Mouse (Mus musculus) layer of hippocampus, postnatal 25 days (tissue): Measurements from ENCODE around the gene Kif14. TPM values are rescaled to one million over a fixed set of nuclear protein-coding genes. Genes with fewer than 3 reads are reported as not detected.

ENCODE experiments used
- DNase-seq, 2 experiments: peaks; one replicate each; pipeline ENCODE4 v3.0.0; 2022; ENCODE audit warnings: mixed read lengths in 2 of 2, low spot score in 1 of 2; ENCODE audit errors: extremely low spot score in 1 of 2
- total RNA-seq, 2 experiments: library from RNA; stranded (reverse); gene quantifications; 2 replicates each; pipeline ENCODE4 v1.2.3; 2021

Gene Kif14
- under 1 TPM; 0.26 to 0.39 TPM for total RNA-seq

GRCm38 (mm10) chr1:136466143-136466811, at the start of gene Kif14:
TSS of gene Kif14 (plus strand) at chr1:136466343.
- DNase-seq: peak; percentile 68 to 91

GRCm38 (mm10) chr1:136418393-136418792, 47.8 kb upstream of the Kif14 start:
- no peak for DNase-seq

- no peak for DNase-seq
Measured at GRCm38 (mm10) chr1:136427166-136427969, 38.8 kb upstream of the Kif14 start.

DNA sequence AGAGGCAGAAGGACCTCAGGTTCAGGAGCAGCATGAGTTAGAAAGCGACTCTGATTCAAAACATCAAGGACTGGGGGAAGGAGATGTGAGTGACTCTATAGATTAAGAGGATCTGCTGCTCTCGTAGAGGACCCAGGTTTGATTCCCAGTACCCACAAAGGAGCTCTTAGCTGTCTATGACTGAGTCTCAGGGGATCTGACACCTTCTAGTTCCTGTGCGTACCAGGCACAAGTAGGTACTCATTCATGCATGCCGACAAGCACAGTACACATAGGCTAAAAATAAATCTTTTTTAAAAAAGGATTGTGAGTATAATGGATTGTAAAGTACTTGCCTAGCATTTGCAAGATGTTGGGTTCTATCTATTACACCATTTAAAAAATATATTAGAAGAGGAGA, 37.2 kb upstream of the Kif14 start:
- DNase-seq: no peak

GRCm38 (mm10) chr1:136430126-136430818, 35.9 kb upstream of the Kif14 start:
- no peak for DNase-seq

DNA sequence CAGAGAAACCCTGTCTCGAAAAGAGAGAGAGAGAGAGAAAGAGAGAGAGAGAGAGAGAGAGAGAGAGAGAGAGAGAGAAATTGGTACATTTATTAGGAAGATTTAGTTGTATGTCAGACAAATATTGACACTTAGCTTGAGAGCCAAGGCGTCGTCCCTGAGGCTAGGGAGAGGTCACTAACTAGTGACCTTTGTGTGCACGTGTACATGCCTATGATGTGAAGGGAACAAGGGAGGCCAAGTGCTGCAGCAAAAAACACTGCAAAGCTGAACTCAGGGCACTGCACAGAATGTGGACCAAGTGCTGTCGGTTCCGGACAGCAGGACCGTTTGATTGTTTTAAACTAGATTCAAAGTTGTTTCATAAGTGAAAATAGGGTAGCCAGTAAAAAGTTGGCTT, 25.4 kb upstream of the Kif14 start:
- no peak for DNase-seq

- DNase-seq: no peak
Measured at GRCm38 (mm10) chr1:136442809-136443208, 23.3 kb upstream of the Kif14 start.

GRCm38 (mm10) chr1:136444555-136445255, 21.4 kb upstream of the Kif14 start:
- no peak for DNase-seq

DNA sequence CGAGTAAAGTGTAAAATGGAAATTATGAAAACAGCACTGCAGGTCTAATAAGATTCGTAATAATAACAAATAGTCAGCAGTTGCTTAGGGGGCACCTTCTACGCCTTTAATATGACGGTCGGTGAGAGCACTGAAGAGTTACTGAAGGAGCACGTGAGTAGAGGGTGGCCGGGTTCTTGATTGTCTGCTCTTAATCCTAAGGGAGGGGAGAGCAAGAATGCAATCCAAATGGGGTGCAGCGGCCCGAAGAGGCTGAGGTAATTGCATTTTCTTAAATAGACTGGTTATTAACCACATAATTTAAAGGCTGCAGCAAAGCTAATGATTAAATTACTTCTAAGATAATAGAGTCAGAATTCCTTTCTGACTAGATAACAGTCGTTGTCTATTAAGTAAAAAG, 19.2 kb upstream of the Kif14 start:
- DNase-seq: no peak

DNA sequence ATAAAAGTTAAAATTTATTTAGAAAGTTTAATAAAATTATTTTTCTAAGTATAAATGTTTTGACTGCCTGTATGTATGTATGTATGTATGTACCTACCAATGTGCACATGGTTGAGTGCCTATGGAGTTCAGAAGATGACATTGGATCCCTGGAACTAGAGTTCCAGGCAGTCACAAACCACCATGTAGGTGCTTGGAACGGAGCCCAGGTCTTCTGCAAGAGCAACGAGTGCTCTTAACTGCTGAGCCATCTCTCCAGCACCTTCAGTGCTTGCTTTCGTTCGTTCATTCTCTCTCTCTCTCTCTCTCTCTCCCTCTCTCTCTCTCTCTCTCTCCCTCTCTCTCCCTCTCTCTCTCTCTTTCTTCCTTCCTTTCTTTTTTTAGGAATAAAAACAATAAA, 18.8 kb upstream of the Kif14 start:
- no peak for DNase-seq

DNA sequence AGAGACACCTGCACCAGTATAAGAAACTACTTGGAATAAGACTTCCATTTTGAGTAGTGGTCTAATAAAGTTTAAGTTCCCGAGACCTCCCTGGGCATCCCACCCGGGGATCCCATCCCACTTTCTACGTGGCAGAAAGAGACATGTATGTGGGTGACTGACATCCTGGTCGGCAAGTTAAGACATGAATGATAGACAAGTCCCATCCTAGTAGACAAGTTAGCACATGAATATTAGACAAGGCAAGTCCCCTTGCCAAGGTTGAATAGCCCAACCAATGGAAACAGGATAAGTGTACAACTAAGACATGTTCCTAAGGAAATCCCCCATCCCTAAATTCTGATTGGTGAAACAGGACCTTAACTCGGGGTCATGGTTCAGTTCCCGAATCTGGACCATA, 16.6 kb upstream of the Kif14 start:
- DNase-seq: no peak

- DNase-seq: no peak
Measured at GRCm38 (mm10) chr1:136450206-136450605, 15.9 kb upstream of the Kif14 start.

DNA sequence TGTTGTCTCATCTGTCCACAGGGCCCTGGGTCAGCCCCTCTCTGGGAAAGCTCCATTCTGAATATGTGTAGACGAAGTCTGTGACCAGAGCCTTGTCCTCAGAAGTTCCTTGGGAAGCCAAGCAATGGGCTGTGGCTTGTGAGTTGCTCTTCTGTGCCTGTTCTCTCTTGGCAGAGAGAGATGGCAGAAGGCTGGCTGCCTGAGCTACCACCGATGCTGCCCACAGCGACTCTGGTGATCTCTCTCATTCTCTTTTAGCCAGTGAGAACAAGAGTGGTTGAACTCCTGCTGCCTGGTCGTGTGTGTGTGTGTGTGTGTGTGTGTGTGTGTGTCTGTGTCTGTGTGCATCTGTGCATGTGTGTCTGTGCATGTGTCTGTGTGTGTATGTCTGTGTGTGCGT, 13.7 kb upstream of the Kif14 start:
- DNase-seq: no peak

DNA sequence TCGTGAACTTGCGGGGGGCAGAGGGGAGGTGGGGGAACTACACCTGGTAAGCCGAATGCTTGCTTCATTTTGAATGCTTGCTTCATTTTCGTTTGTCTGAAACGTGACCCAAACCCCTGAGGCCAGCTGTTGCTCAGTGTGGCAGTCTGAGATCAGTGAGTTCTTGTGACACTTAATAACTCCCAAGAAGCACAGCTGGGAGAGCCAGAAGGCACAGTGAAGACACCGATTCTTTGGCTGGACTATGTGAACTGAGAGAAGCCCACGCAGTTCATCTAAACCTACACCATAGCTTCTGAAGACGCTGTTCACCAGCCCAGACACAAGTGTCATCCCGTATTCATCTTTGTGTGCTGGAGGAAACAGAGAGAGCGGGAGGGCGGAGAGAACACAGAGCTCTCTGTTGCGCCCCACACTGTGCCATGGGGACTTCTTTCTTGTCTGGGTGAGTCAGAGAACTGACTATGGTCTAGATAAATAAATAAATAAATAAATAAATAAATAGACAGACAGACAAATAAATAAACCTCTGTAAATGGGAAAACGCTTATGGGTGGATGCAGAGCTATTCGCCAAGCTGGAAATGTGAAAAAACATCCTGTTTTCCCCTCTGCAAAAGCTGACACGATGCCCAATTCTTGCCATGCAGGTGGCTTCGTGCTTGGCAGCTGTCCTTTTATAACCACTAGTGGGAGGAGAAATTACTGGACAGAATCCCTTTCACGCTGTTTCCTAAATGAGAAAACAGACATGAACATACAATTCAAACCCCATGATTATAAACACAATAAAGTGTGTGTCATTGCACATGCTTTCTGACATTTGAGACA, 10.2 kb upstream of the Kif14 start:
- DNase-seq: no peak

DNA sequence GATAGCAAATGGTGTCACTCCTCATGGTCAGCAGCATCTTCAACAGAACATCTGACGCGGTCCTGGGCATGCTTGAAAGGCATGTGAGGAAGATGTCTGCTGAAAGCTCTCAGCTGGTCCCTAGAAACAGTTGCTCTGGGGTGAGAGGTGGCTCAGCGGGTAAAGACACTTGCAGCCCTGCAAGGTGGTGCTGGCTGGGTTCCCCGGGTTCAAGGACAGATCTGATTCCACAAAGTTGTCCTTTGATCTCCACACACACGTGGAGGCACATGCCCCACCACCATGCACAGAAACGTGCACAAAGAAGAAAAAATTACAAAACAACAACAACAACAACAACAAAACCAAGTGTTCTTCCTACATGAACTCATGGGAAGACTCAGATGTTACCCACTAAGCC, 9.4 kb upstream of the Kif14 start:
- no peak for DNase-seq

DNA sequence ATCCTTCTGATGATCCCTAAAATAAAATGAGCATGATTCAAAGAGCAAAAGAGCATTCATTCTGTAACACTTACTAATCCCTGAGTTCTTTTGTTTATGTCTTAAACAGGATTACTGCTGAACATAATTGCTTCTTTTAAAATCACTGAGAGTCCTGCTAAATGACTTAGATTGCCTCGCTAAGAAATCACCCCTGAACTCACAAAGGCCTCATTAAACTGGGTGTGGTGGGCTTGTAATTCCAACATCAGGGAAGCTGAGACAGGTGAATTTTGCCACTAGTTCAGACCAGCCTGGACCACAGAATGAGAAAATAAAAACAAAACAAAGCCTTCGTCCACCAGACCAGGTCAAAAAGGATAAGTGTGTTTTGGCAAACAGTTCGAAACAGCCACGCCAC, 8.7 kb upstream of the Kif14 start:
- no peak for DNase-seq

DNA sequence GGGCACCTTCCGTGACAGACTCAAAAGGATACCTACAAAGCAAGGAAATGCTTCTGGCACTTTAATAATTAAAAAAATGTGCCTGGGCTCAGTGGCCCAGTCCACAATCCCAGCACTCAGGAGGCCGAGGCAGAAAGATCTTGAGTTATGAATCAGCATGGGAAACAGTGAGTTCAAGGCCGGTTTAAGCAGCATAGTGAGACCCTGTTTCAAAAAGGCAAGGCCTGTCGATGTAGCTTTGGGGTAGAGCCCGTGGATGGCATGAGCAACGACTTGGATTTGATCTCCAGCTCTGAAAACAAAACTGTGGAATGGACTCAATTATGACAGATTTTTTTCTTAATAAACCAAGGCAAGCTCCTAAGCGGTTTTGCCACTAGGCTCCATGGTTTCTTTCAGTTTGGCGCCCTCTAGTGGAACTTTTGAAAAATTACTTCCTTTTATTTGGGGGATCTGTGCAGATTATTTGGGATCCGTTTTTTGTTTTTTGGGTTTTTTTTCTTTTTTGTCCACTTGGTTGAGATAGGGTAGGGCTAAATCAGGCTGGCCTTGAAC, 7.4 kb upstream of the Kif14 start:
- no peak for DNase-seq

DNA sequence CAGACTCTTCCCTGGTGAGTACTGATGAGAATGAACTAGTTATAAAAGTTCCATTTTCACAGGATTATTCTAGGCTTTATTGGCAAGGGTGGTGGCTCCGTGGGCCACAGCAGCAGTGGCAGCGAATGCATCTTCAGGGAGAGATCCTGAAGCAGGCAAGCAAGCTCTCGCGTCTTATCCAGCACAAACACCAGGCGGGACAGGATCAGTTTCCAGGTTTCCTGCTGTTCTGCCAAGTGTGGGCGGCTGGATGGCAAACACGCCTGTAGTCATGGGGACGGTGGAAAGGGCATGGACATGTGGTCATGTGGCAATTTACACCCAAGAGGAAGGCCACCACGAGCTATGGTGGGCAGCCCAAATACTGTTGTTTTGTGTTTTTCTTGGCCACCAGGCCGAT, 3.7 kb upstream of the Kif14 start:
- no peak for DNase-seq

GRCm38 (mm10) chr1:136465168-136465567, 975 bp upstream of the Kif14 start:
- no peak for DNase-seq

DNA sequence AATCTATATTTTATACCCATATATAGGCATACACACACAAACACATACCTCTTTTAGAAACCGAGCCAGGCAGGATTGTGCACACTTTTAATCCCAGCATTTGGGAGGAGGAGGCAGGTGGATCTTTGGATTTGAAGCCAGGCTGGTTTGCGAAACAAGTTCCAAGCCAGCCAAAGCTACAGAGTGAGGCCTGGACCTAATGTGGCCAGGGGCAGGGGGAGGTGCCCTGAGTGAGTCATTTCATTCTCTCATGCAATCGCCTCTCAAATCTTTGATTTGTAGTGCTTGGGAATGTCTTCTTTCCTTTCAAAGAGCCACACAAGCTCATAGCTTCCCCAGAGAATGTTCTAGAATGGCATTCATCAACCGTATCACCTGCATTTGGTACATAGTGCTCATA, 3.3 kb downstream of the Kif14 start:
- no peak for DNase-seq
